Mouse (Mus musculus) liver, adult 2 months (tissue): ENCODE results near the gene Card11.

ENCODE experiments used
- CTCF ChIP-seq: fragments of 200-500 bp; IDR thresholded peaks from 2 replicates; pipeline ENCODE4 v1.5.1; 2011; ENCODE audit warnings: low read depth, low read length, control low read depth
- POLR2A ChIP-seq: fragments of 200-500 bp; IDR thresholded peaks from 2 replicates; pipeline ENCODE4 v1.6.1; 2011; ENCODE audit warnings: low read length, control low read depth; ENCODE audit not compliant: insufficient read depth; ENCODE audit errors: extremely low read depth

GRCm38 (mm10) chr5:140980783-140981182 is 19.6 kb downstream of the Card11 start:
- TF ChIP-seq POLR2A = no peak
- no peak for TF ChIP-seq CTCF
